Mouse (Mus musculus) myocyte (in vitro differentiated cells): ENCODE results near the gene Trabd2b. TPM values are rescaled to one million over a fixed set of nuclear protein-coding genes. Genes with fewer than 3 reads are reported as not detected.

Experiments used
- H3K27me3 ChIP-seq: one replicate; pipeline ENCODE4 v1.6.1; 2011; ENCODE audit not compliant: control insufficient read depth, insufficient read depth, insufficient read length
- H3K36me3 ChIP-seq: one replicate; pipeline ENCODE4 v1.6.1; 2011; ENCODE audit not compliant: control insufficient read depth, insufficient read depth
- H3K4me2 ChIP-seq: one replicate; pipeline ENCODE4 v1.6.1; 2011; ENCODE audit warnings: low read depth, control low read depth
- H3K4me3 ChIP-seq: one replicate; pipeline ENCODE4 v1.5.1; 2011; ENCODE audit warnings: mild to moderate bottlenecking, control low read depth, moderate library complexity
- H3K79me2 ChIP-seq: one replicate; pipeline ENCODE4 v1.6.1; 2011; ENCODE audit not compliant: control insufficient read depth, insufficient read depth
- H3ac ChIP-seq: one replicate; pipeline ENCODE4 v1.6.1; 2011; ENCODE audit not compliant: control insufficient read depth, insufficient read length
- CEBPB ChIP-seq: IDR thresholded peaks from 2 replicates; pipeline ENCODE4 v1.6.1; 2011; ENCODE audit warnings: mild to moderate bottlenecking, moderate library complexity; ENCODE audit not compliant: poor library complexity, insufficient read depth, severe bottlenecking
- E2F4 ChIP-seq: IDR thresholded peaks from one replicate; pipeline ENCODE4 v1.6.1; 2011; ENCODE audit warnings: mild to moderate bottlenecking, control low read depth, moderate library complexity; ENCODE audit not compliant: insufficient read depth
- MAX ChIP-seq: IDR thresholded peaks from one replicate; pipeline ENCODE4 v1.6.1; 2011; ENCODE audit warnings: low read depth, mild to moderate bottlenecking, control low read depth
- MYOD1 ChIP-seq, 3 experiments: IDR thresholded peaks; one replicate each; pipeline ENCODE4 v1.6.1; 2011; ENCODE audit warnings: control low read depth in 2 of 3, low read depth in 2 of 3, mild to moderate bottlenecking in 2 of 3, moderate library complexity in 1 of 3; ENCODE audit not compliant: insufficient read length in 2 of 3, control insufficient read depth in 1 of 3
- MYOG ChIP-seq, 3 experiments: IDR thresholded peaks; one replicate each; pipeline ENCODE4 v1.6.1; 2011; ENCODE audit warnings: control low read depth in 2 of 3, low read depth in 2 of 3, mild to moderate bottlenecking in 2 of 3; ENCODE audit not compliant: insufficient read length in 2 of 3, control insufficient read depth in 1 of 3, insufficient read depth in 1 of 3
- POLR2A ChIP-seq: IDR thresholded peaks from one replicate; pipeline ENCODE4 v1.6.1; 2011; ENCODE audit warnings: low read depth, mild to moderate bottlenecking, control low read depth, moderate library complexity; ENCODE audit not compliant: insufficient read length
- POLR2AphosphoS2 ChIP-seq: IDR thresholded peaks from one replicate; pipeline ENCODE4 v1.6.1; 2011; ENCODE audit warnings: low read depth, control low read depth; ENCODE audit not compliant: insufficient read length
- REST ChIP-seq: IDR thresholded peaks from one replicate; pipeline ENCODE4 v1.6.1; 2011; ENCODE audit warnings: mild to moderate bottlenecking, control low read depth, moderate library complexity; ENCODE audit not compliant: insufficient read depth, insufficient read length
- SRF ChIP-seq: IDR thresholded peaks from one replicate; pipeline ENCODE4 v1.6.1; 2011; ENCODE audit warnings: low read depth; ENCODE audit not compliant: control insufficient read depth, insufficient read length
- TCF12 ChIP-seq: IDR thresholded peaks from one replicate; pipeline ENCODE4 v1.6.1; 2011; ENCODE audit warnings: mild to moderate bottlenecking, control low read depth; ENCODE audit not compliant: poor library complexity, insufficient read depth, severe bottlenecking
- TCF3 ChIP-seq: IDR thresholded peaks from one replicate; pipeline ENCODE4 v1.6.1; 2011; ENCODE audit warnings: low read depth, control low read depth; ENCODE audit not compliant: insufficient read length
- USF1 ChIP-seq: IDR thresholded peaks from one replicate; pipeline ENCODE4 v1.6.1; 2011; ENCODE audit warnings: low read depth, mild to moderate bottlenecking, control low read depth, moderate library complexity
- polyA plus RNA-seq: library from polyadenylated mRNA; unstranded; fragments of >200 nt; fragmentation: generic; extraction: Trizol; gene quantifications from one replicate; pipeline ENCODE4 v1.2.1, GENCODE M21; 2012; ENCODE audit warnings: missing spikeins

The Trabd2b gene
- polyA plus RNA-seq, 1 experiment = 0.79 TPM

DNA sequence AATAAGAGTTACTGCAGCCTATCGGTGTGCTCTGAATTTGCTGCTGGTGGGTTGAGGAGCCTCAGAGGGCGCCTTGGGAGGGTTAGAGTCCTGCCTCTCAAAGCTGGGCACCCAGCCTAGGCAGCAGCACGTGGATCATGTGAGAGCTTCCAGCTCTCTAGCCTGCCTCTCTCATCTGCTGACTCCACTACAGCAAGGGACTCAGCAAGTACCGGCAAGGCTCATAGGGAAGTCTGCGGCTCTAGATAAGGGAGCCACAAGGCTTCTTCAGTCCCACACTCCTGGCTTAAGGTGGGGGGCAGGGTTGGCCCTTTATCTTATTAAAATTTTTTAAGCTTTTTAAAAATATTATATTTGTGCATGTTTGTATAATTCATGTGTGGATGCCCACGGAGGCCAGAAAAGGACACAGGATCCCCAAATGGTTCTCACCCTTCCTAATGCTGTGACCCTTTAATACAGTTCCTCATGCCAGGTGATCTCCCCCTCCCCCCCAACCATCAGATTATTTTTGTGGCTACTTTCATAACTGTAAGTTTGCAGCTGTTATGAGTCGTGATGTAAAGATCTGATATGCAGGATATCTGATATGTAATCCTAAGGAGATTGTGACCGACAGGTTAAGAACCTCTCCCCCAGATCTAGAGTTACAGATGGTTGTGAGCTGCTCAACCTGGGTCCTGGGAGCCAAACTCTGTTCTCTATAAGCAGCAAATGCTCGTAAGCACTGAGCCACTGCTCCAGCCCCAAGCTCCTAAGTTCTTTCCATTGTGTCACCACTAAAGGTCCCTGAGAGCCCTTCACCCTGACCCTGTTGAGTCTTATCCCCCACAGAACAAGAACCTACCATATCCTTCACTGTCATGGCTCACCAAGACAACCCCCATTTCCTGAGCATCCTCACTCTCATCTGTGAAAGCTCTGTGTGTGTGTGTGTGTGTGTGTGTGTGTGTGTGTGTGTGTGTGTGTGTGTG lies 257.8 kb downstream of the Trabd2b start:
- TF ChIP-seq MYOD1 (IDR thresholded peaks at IDR 0.05; ENCODE audit: control insufficient read depth in 1 of 3, insufficient read length in 2 of 3, low read depth in 2 of 3) (no peak), MYOG (IDR thresholded peaks at IDR 0.05; ENCODE audit: control insufficient read depth in 1 of 3, insufficient read depth in 1 of 3, insufficient read length in 2 of 3, low read depth in 2 of 3) (no peak), USF1 (no peak), SRF (no peak), MAX (no peak), REST (no peak), POLR2AphosphoS2 (no peak), TCF12 (no peak), TCF3 (no peak), E2F4 (no peak), CEBPB (no peak), POLR2A (no peak)

More for the DNA sequence above, 257.8 kb downstream of the Trabd2b start:
- Histone ChIP-seq H3K4me3 (no peak overlapping the region), H3K4me2 (no peak overlapping the region), H3ac (no peak overlapping the region), H3K79me2 (no peaks in the 10 kb centered on the region), H3K36me3 (no peaks in the 10 kb centered on the region), H3K27me3 (peaks cover 53% of the 10 kb centered on the region)

Other genes with a start within 250 kb of the Trabd2b start
- not detected for gene Skint11, start 243.3 kb upstream of the Trabd2b start, polyA plus RNA-seq